Mouse (Mus musculus) urinary bladder, postnatal 36 days (tissue): ENCODE data around the gene Frmpd3.

Experiments used
- DNase-seq, 2 experiments: peaks; one replicate each; pipeline ENCODE4 v3.0.0; 2022; ENCODE audit warnings: low spot score in 2 of 2, mixed read lengths in 1 of 2

Frmpd3 gene

GRCm38 (mm10) chrX:140456279-140456731 is 114.2 kb downstream of the Frmpd3 start, which contains the start of gene Prps1:
Prps1 (plus strand) TSS chrX:140456613.
- peak; percentile 74 to 80 for DNase-seq

- DNase-seq = peak in 1 of 2 experiments; percentile 8
Observed at GRCm38 (mm10) chrX:140456751-140457491, 114.9 kb downstream of the Frmpd3 start.

GRCm38 (mm10) chrX:140457502-140457901 is 115.4 kb downstream of the Frmpd3 start:
- DNase-seq = no peak

- DNase-seq = no peak
Observed at GRCm38 (mm10) chrX:140478231-140478630, 136.2 kb downstream of the Frmpd3 start.

- peak in 1 of 2 experiments; percentile 23 for DNase-seq
Observed at GRCm38 (mm10) chrX:140479171-140479570, 137.1 kb downstream of the Frmpd3 start.
